Mouse (Mus musculus): Measurements from ENCODE around the gene Mpig6b.
"Not testable (repeated sequence)": the region's sequence is repeated elsewhere in the genome, so short reads cannot be mapped to it uniquely, and the experiment has no call there.

Mpig6b gene

GRCm38 (mm10) chr17:35034896-35035295 is 31.1 kb downstream of the Mpig6b start:
- no peak for DNase-seq (ENCODE audit: low read depth, low spot score)

- DNase-seq (ENCODE audit: low read depth, low spot score), result not testable (repeated sequence)
These were observed 32.3 kb downstream of the Mpig6b start for GRCm38 (mm10) chr17:35033703-35034102.

- no peak for DNase-seq (ENCODE audit: low read depth, low spot score)
These were observed 33.6 kb downstream of the Mpig6b start for GRCm38 (mm10) chr17:35032323-35032870.

- no peak for DNase-seq (ENCODE audit: low read depth, low spot score)
These were observed 34.1 kb downstream of the Mpig6b start for GRCm38 (mm10) chr17:35031880-35032279.

- DNase-seq (ENCODE audit: low read depth, low spot score), result no peak
These were observed 34.7 kb downstream of the Mpig6b start for GRCm38 (mm10) chr17:35031272-35031671.

- DNase-seq (ENCODE audit: low read depth, low spot score), result no peak
These were observed 36.1 kb downstream of the Mpig6b start for GRCm38 (mm10) chr17:35029691-35030532.

- no peak for DNase-seq (ENCODE audit: low read depth, low spot score)
These were observed 37.7 kb downstream of the Mpig6b start for GRCm38 (mm10) chr17:35028315-35028714.

GRCm38 (mm10) chr17:35027277-35028068 is 38.5 kb downstream of the Mpig6b start, which contains the start of gene Sapcd1:
Gene Sapcd1, minus strand, starts transcription at chr17:35028016.
- DNase-seq (ENCODE audit: low read depth, low spot score), result no peak

- DNase-seq (ENCODE audit: low read depth, low spot score), result no peak
These were observed 39.8 kb downstream of the Mpig6b start for GRCm38 (mm10) chr17:35026206-35026605.

GRCm38 (mm10) chr17:35024691-35025488 is 41.1 kb downstream of the Mpig6b start:
- no peak for DNase-seq (ENCODE audit: low read depth, low spot score)

- DNase-seq (ENCODE audit: low read depth, low spot score), result no peak
These were observed 41.7 kb downstream of the Mpig6b start for GRCm38 (mm10) chr17:35024261-35024660.

- no peak for DNase-seq (ENCODE audit: low read depth, low spot score)
These were observed 42.2 kb downstream of the Mpig6b start for GRCm38 (mm10) chr17:35023756-35024155.

- no peak for DNase-seq (ENCODE audit: low read depth, low spot score)
These were observed 42.8 kb downstream of the Mpig6b start for GRCm38 (mm10) chr17:35023221-35023620.

GRCm38 (mm10) chr17:35022541-35023060 is 43.4 kb downstream of the Mpig6b start:
- DNase-seq (ENCODE audit: low read depth, low spot score), result no peak

GRCm38 (mm10) chr17:35021842-35022477 is 44.0 kb downstream of the Mpig6b start:
- no peak for DNase-seq (ENCODE audit: low read depth, low spot score)

GRCm38 (mm10) chr17:35021163-35021808 is 44.7 kb downstream of the Mpig6b start:
- DNase-seq (ENCODE audit: low read depth, low spot score), result peak; percentile 65

GRCm38 (mm10) chr17:35020551-35020950 is 45.4 kb downstream of the Mpig6b start:
- DNase-seq (ENCODE audit: low read depth, low spot score), result no peak

- no peak for DNase-seq (ENCODE audit: low read depth, low spot score)
These were observed 46.1 kb downstream of the Mpig6b start for GRCm38 (mm10) chr17:35019894-35020293.

GRCm38 (mm10) chr17:35018171-35018570 is 47.8 kb downstream of the Mpig6b start:
- no peak for DNase-seq (ENCODE audit: low read depth, low spot score)

GRCm38 (mm10) chr17:35017706-35018030 is 48.3 kb downstream of the Mpig6b start:
- no peak for DNase-seq (ENCODE audit: low read depth, low spot score)
